26 mouse cellular contexts compared by ENCODE assay signal in the genomic region with DNA sequence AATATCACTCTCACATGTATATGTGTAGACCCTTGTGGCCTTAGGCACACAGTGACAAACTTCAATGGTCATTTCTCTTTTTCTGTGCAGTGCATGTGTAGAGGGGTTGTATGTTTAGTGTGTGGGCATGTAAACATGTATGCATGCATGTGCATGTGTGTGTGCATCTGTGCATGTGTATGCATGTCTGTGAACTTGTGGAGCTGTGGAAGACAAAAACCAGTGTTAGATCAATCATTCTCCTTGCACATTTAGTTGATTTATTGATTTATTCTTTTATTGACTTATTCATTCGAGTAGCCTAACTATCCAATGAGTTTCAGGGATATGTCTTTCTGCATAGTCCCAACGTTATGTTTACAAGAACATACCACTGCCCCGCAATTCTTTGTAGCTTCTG.
"Had no signal": no experiment of that assay in that cellular context is flagged by ENCODE, and none has a peak within 500 bp of the region (broad histone marks: within the 10 kb centered on the region; RNA-seq: fewer than 3 reads in every experiment).

No protein-coding gene starts in this region.

- DNase-seq: cerebellum, adult 8-10 months; cerebellum, adult 9-10 months; cerebellum, adult 9-11 months; cerebellum, postnatal 10 days; cerebellum, postnatal 14 days; cerebellum, postnatal 25 days; cerebellum, postnatal 36 days; embryo, embryonic 11 days; forebrain, postnatal 0 days; gastrocnemius, adult 2 months; gastrocnemius, postnatal 10 days; gastrocnemius, postnatal 14 days; gastrocnemius, postnatal 25 days; gastrocnemius, postnatal 36 days; heart, adult 2 months had no signal

- H3K36me3 ChIP-seq: embryonic facial prominence, embryonic 10.5 days; embryonic facial prominence, embryonic 12.5 days; embryonic facial prominence, embryonic 13.5 days; embryonic facial prominence, embryonic 15.5 days; forebrain, embryonic 10.5 days; forebrain, embryonic 12.5 days; forebrain, embryonic 15.5 days had no signal

- H3K9ac ChIP-seq: embryonic facial prominence, embryonic 12.5 days; embryonic facial prominence, embryonic 13.5 days; embryonic facial prominence, embryonic 15.5 days; forebrain, embryonic 12.5 days; forebrain, embryonic 13.5 days; forebrain, embryonic 15.5 days; forebrain, postnatal 0 days had no signal

- H3K27me3 ChIP-seq: embryonic facial prominence, embryonic 12.5 days; embryonic facial prominence, embryonic 13.5 days; embryonic facial prominence, embryonic 15.5 days; forebrain, embryonic 12.5 days; forebrain, embryonic 13.5 days; forebrain, embryonic 15.5 days had no signal

- H3K9me3 ChIP-seq: embryonic facial prominence, embryonic 10.5 days; embryonic facial prominence, embryonic 12.5 days; embryonic facial prominence, embryonic 13.5 days; embryonic facial prominence, embryonic 15.5 days; forebrain, embryonic 10.5 days; forebrain, embryonic 12.5 days; forebrain, embryonic 13.5 days; forebrain, embryonic 15.5 days had no signal

- H3K4me3 ChIP-seq: embryonic facial prominence, embryonic 10.5 days; embryonic facial prominence, embryonic 12.5 days; embryonic facial prominence, embryonic 13.5 days; embryonic facial prominence, embryonic 15.5 days; erythroblast, embryonic 14.5 days; forebrain, embryonic 10.5 days; forebrain, embryonic 12.5 days; forebrain, embryonic 13.5 days; forebrain, embryonic 15.5 days; gastrocnemius, adult 2 months; heart, adult 2 months had no signal

- H3K4me2 ChIP-seq: embryonic facial prominence, embryonic 12.5 days; embryonic facial prominence, embryonic 13.5 days; embryonic facial prominence, embryonic 15.5 days; forebrain, embryonic 12.5 days; forebrain, embryonic 13.5 days; forebrain, embryonic 15.5 days had no signal

- H3K27ac ChIP-seq: embryonic facial prominence, embryonic 10.5 days; embryonic facial prominence, embryonic 12.5 days; embryonic facial prominence, embryonic 13.5 days; embryonic facial prominence, embryonic 15.5 days; forebrain, embryonic 10.5 days; forebrain, embryonic 12.5 days; forebrain, embryonic 13.5 days; forebrain, embryonic 15.5 days; gastrocnemius, adult 2 months; heart, adult 2 months had no signal

- ATAC-seq: forebrain, embryonic 13.5 days; forebrain, embryonic 14.5 days; forebrain, embryonic 15.5 days; forebrain, embryonic 16.5 days; forebrain, postnatal 0 days had no signal

- H3K4me1 ChIP-seq: embryonic facial prominence, embryonic 15.5 days; forebrain, embryonic 15.5 days had no signal
